Mouse (Mus musculus) granulocyte monocyte progenitor cell, adult 5-6 weeks (primary cell): Measurements from ENCODE around the gene Lage3. TPM values are rescaled to one million over a fixed set of nuclear protein-coding genes. Genes with fewer than 3 reads are reported as not detected.
"Not testable (repeated sequence)": the region's sequence is repeated elsewhere in the genome, so short reads cannot be mapped to it uniquely, and the experiment has no call there.

Experiments used
- ATAC-seq: replicated peaks from 2 replicates; pipeline ENCODE4 v1.8.0; 2016; ENCODE audit warnings: mild to moderate bottlenecking, moderate TSS enrichment, inconsistent platforms; ENCODE audit not compliant: poor library complexity, severe bottlenecking
- total RNA-seq, 2 experiments: library from RNA; stranded (forward) in 1 of 2; stranded (reverse) in 1 of 2; fragments of 200-712, 200-1000 nt in 1 of 2; fragments of >200 nt in 1 of 2; fragmentation: Nextera tagmentation in 1 of 2; gene quantifications; 2 replicates each; pipeline ENCODE4 v1.2.3; 2014 to 2017

Gene Lage3
- total RNA-seq (2014; fragmentation: Nextera tagmentation) (72.4 and 93.2 TPM in 2 replicates), total RNA-seq (2017) (23.5 and 28.4 TPM in 2 replicates)

GRCm38 (mm10) chrX:74353467-74353770 is at the start of gene Lage3:
TSS of gene Lage3 (minus strand) at chrX:74353618.
- peak; percentile 100 for ATAC-seq

GRCm38 (mm10) chrX:74400136-74400535 is 46.7 kb upstream of the Lage3 start:
- ATAC-seq = no peak

DNA sequence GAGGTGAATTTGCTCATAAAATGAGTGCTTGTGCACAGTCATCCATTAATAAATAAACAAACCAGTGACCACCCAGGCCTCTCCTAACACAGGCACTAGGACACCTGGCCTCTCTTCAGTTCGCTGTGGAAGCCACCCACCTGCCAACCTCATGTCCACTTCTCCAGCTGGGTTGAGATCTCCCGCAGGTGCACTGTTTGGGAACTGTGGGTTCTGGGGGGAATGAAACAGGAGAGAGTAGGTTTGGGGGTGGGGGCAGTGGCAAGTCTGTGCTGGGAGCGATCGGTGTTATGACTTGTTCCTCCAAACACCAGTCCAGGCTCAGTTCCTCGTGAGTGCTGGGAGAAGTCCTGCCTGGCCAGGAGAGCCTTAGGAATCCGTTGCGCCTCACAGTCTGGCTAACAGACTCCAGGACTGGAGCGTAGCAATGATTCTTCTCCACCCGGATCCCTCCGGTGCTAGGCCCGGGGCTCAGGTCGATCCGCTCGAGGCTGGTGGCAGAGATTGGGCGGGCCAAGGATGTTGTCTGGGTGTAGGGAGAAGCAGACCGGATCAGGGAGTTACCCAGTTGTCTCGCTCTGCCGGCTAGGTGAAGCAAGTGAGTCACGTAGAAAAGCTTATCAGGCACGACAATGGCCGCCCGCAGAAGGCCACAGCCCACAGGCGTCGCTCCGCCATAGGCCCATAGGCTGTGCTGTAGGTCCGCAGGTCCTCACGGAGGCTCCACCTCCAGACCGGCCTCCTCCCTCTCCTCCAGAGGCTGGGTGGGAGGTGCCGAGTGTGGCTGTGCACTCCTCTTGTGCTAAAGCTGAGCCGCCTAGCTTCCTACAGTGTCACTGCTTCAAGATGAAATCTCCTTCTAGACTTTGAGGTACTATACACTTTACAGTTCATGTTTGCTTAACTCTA is 39.4 kb upstream of the Lage3 start, which contains the start of the genes Fam3a and Ikbkg:
Fam3a (minus strand) TSS at position 738 of the 909 bp plus-strand sequence.
Ikbkg (plus strand) TSS at position 756 of the 909 bp plus-strand sequence.
- peak; percentile 100 for ATAC-seq

GRCm38 (mm10) chrX:74388153-74388552 is 34.7 kb upstream of the Lage3 start:
- ATAC-seq = no peak

- ATAC-seq = no peak
Measured at GRCm38 (mm10) chrX:74384451-74384850, 31.0 kb upstream of the Lage3 start.

- ATAC-seq = peak; percentile 95
Measured at GRCm38 (mm10) chrX:74372888-74373549, 19.6 kb upstream of the Lage3 start, which contains the start of the genes Ubl4a and Slc10a3. TSS of gene Ubl4a (minus strand) at chrX:74373218. TSS of gene Slc10a3 (minus strand) at chrX:74373349.

DNA sequence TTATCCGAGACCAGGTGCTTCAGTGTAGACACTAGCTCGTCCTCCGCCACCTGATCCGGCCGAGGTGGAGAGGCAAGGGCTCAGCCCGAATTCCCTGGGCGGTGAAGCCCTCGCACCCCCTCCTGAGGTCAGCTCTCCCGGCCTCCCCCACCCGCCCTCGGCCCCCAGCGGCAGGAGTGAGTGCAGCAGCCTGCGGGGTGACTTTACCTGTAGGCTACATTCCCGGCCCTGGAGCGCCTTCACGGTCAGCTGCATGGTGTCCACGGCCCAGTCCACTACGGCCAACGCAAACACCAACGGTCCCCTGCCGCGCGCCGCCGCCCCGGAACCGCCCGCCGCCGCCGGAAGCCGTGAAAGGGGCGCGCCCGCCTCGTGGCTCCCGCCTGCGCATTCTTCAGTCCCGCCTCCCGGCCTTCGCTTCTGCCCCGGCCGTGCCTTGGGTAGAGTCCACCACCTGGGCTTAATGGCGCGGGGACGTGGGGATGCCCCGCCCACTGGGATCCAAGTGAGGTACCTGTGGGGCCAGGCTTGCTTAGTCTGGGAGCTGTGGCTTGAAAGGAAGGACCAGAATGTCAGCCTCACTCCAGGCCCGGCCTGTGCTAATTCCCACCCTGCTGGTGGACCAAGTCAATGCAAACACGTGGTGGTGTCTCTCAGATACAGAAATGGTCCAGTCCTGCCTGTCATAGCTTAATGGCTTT is 14.9 kb upstream of the Lage3 start:
- ATAC-seq = peak; percentile 65

DNA sequence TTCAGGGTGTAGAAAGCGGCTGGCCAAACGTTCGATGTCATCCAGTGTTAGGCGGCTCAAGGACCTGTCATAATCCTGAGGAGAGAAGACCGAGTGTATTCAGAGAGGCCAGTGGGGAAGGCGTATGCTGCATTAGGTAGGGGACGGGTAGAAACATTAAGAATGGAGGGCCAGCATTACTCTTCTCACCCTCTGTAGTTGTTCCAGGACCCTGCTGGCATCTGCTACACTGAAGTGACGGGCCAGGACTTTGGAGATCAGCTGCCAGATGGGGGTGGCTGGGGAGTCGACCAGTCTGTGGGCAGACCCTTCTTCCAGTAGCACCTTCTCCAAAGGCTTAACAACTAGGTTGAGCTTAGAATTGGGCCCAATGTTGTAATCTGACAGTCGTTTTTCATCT is 14.1 kb upstream of the Lage3 start:
- no peak for ATAC-seq

DNA sequence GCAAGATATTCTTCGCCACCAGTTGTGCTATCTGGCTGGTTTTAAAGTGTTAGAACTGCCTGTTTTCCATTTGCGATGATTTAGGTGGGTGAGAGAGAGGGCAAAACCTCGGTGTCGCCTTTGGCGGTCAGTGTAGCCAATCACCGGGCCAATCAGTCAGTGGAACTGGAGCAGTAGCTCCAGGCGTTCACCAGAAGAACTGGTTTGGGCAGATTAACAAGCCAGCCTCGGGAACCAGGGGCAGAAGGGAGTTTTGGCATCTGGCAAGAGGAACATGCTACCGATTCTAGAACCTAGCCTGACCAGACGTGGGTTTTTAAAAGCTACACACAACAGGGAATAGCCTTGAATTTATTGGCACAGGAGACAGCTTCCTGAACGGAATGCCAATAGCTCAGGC is 5.8 kb upstream of the Lage3 start:
- ATAC-seq = no peak

DNA sequence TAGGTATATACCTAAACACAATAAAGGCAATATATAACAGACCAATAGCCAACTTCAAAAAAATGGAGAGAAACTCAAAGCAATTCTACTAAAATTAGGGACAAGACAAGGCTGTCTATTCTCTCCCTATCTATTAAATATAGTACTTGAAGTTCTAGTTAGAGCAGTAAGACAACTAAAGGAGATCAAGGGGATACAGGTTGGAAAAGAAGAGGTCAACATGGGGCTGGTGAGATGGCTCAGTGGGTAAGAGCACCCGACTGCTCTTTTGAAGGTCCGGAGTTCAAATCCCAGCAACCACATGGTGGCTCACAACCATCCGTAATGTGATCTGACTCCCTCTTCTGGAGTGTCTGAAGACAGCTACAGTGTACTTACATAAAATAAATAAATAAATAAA is 3.7 kb upstream of the Lage3 start:
- not testable (repeated sequence) for ATAC-seq

GRCm38 (mm10) chrX:74352645-74353466 is 562 bp downstream of the Lage3 start:
- ATAC-seq = 0 out of 2 replicates have a peak, but pooled peaks have one; percentile 12

DNA sequence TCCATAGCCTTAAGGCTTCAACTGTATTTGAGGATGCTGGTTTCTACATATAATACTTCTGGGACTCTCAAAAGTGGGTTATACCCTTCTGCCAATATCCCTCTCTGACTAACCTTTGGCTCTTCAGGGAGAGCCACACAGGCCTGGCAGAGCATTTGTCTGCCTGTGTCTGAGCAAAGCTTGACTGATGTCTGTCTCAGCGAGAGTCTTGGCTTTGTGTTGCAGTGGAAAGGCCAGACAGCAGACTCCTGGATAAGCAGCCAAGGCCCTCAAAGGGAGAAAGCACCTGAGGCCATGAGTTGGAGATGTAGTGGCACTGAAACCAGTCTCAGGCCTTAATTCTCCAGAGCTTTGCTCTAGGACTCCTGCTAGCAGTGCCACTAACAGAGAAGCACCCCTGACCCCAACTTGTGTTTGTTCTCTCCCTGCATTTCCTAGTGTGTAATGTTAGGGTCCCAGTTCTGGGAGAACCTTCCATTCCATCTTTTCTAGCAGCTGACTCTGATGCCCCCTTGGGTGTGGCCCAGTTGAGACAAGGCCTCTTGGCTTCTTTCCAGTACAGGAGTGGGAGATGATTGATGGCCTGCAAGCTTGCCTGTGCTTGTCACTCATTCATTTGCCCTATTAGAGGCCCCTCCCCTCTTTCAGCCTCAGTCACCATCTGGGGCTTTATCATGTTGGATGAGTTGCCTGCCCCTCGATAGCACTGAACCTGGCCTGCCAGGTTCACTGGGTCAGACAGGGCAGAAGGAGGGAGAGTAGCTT is 23.1 kb downstream of the Lage3 start:
- ATAC-seq = no peak

- ATAC-seq = no peak
Measured at GRCm38 (mm10) chrX:74329215-74329671, 24.2 kb downstream of the Lage3 start.

DNA sequence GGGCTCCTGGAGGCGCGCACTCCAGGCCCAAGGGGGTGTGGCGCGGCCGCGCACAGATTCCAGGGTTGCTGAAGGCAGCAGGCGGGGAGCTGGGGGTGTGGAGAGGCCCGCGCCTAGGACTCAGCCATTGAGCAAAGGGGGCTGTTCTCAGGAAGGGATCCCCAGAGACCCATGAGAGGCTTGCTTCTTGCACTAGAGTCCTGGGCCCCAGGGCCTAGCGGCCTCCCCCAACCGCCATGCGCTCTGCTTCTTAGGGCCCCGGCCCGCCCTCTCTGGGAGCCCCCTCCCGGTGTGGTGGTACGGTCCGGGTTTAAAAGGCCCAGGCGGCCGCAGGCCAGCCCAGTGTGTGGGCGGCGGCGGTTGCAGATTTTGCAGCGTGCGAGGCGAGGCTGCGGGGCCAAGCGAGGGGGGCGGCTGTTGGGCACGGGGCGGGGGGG is 24.7 kb downstream of the Lage3 start, which contains the start of gene Plxna3:
Plxna3 (plus strand) TSS at position 342 of the 437 bp plus-strand sequence.
- ATAC-seq = peak; percentile 94

DNA sequence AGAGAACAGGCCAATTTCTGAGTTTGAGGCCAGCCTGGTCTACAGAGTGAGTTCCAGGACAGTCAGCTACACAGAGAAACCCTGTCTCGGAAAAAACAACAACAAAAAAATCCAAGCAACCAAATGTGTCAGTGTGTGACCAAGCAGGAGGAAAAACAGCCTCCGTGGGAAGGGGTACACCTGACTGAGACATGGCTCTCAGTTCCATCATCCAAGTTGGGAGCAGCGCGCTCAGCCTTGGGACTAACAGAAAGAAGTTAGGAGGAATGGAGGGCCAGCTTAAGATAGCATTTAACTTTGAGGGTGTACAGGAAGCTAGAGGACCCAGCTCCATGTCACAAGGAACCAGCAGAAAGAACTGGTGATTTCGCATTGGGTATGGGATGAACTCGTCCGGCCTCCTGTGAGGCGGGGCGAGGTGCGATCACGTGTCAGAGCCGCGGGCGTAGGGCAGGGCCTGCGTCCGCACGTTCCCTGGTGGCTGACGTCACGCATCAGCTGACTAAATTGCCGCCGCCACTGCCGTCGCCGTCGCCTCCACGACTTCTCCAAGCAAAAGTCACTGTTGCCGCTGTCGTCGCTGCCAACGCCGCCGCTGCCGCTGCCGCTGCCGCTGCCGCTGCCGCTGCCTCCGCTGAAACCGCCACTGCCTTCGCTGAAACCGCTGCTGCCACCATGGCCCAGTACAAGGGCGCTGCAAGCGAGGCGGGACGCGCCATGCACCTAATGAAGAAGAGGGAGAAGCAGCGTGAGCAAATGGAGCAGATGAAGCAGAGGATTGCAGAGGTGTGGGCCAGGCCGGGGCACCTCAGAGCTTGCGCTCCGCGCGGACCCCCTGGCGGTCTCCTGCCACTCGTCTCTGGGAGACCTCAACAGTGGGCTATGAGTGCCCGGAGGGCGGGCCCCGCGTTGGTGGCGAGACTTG is 40.6 kb downstream of the Lage3 start, which contains the start of gene Fam50a:
Fam50a (plus strand) TSS at position 494 of the 925 bp plus-strand sequence.
- ATAC-seq = peak; percentile 96

DNA sequence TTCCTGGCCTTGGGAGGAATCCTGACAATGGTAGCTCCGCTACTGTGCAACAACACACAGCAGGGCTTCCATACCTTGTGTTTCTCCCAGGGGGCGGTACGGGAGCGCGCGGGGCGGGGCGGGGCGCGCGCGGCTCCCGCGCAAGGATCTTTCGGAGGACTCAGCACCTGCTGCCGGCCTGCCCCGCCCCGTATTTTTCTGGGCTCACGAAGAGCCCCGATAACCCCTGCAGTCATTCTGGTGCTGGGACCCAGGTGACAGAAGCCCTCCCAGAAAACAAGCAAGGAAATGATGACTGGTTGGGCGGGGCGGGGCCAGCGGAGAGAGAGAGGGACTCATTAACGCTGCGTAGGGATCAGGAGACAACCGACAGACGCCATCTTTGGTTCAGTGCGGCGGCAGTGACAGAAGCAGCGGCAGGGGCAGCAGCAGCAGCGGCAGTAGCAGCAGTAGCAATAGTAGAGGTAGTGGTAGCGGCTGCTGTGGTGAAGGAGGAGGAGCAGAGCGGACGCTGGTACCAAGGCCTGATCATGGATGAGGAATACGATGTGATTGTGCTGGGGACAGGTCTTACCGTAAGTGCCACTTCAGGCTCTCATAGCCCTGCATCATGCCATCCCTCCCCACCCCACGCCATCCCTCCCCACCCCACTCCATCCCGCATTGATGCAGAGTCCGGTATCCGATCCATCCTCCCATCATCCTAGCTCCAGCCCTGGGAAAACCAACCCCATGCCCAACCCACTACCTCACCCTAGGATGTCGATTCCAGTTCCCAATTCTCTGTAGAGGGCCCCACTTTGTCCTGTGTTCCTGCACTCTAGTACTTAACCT is 48.3 kb downstream of the Lage3 start, which contains the start of gene Gdi1:
Gdi1 (plus strand) TSS at position 132 of the 834 bp plus-strand sequence.
- ATAC-seq = peak; percentile 88
